Mouse (Mus musculus) lung, postnatal 14 days (tissue): ENCODE measurements around the gene Hoxb3.

Source experiments
- DNase-seq: peaks from one replicate; pipeline ENCODE4 v3.0.0; 2021

Hoxb3 gene

DNA sequence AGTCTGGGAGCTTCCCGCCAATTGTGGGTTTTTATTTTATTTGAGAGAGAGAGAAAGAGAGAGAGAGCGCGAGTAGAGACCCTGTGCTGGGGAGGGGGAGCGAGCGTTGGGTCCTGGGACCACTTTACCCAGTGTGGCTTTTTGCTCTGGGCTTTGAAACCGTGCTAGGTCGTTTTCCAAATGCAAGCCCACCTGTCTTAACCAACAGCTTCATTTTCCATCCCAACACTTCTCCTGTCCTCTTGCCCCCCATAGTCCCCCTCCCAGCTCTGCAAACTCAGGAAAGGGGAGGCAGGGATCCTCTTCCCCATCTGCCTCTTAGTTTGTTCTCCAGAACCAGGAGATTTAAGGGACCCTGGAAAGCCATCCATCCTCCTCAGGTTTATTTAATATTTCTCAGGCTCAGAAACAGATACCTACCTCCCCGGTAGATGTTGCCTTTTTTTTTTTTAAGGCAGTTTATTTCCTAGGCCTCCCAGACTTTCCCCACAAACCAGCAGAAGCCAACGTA, 31.7 kb downstream of the Hoxb3 start:
- DNase-seq: no peak

DNA sequence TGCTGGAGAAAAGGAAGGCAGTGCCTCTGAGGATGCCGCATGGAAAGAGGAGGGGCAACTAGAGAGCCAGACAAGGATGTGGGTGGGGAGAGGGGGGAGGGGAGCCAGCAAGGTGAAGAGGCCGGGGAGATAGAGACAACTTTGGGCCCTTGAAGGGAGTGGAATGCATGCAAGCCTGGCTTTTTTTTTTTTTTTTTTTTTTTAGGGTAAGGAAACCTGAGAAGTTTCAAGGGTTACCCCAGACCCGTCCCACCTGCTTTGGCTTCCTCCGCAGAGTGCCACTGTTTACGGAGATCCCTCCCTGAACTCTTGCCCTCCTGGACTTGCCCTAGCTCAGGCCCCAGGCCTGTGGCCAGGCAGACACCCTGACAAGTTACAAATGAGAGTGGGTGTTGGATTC, 40.7 kb downstream of the Hoxb3 start:
- no peak for DNase-seq

DNA sequence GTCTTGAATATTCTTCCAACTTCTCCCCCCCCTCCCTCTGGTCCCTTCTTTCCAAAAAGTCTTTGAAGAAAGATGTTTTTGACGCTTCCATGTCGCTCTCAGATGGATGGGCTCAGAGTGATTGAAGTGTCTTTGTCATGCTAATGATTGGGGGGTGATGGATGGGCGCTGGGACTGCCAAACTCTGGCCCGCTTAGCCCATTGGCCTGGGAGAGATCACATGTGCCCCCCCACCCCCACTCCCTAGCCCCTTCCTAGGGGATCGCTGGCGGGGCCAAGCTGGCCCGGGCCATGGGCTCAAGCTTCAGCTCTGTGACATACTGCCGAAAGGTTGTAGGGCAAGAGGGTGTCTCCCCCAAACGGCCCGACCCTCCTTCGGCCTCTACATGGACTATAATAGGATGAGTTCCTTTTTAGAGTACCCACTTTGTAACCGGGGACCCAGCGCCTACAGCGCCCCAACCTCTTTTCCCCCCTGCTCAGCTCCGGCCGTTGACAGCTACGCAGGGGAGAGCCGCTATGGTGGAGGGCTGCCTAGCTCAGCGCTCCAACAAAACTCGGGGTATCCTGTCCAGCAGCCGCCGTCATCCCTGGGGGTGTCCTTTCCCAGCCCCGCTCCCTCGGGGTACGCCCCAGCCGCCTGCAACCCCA, 42.4 kb downstream of the Hoxb3 start, which contains the start of gene Hoxb1:
Gene Hoxb1 (plus strand): TSS at position 312 of the 651 bp plus-strand sequence.
- DNase-seq: no peak

DNA sequence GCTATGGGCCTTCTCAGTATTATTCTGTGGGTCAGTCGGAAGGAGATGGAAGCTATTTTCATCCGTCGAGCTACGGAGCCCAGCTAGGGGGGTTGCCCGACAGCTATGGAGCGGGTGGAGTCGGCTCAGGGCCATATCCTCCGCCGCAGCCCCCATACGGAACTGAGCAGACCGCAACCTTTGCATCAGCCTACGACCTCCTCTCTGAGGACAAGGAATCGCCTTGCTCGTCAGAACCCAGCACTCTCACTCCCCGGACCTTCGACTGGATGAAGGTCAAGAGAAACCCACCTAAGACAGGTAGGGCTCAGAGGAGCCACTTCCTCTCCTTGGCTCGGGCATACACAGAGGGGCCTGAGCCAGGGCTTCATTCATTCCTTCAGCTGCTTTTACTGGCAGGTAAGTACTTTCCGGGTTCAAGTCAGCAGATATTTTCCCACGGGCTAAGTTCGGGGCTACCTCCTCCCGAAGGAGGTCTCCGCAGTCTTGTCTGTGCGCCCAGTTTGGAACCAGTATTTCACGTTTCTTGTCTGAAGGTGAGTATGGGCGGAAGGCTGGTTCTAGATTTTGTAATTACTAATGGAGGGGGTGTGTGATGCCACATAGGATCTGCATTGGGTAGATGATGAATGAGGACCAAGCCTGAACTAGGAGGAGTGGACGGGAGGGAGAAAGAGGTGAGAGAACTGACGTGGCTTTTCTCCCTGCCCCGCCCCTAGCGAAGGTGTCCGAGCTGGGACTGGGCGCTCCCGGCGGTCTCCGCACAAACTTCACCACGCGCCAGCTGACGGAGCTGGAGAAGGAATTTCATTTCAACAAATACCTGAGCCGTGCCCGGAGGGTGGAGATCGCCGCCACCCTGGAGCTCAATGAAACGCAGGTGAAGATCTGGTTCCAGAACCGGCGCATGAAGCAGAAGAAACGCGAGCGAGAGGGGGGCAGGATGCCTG, 43.2 kb downstream of the Hoxb3 start:
- peak; percentile 33 for DNase-seq

DNA sequence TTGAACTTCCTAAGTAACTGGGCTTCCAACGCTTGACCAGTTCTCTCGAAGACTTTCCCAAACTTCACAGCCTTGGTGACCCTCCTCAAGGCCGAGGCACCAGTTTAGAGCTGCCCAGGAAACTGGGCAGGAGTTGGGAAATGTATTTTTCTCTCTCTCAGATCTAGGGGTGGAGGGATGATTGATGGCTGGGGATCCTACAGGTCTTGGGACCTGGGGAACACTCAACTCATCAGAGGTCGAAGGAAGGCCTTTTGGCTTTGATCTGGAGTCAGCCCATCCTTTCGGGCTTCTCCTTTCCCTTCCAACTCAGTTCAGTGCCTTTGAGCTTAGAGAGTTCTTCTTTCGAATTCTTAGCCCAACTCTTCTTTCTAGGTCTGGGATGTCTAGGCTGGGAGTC, 44.0 kb downstream of the Hoxb3 start:
- DNase-seq: no peak

DNA sequence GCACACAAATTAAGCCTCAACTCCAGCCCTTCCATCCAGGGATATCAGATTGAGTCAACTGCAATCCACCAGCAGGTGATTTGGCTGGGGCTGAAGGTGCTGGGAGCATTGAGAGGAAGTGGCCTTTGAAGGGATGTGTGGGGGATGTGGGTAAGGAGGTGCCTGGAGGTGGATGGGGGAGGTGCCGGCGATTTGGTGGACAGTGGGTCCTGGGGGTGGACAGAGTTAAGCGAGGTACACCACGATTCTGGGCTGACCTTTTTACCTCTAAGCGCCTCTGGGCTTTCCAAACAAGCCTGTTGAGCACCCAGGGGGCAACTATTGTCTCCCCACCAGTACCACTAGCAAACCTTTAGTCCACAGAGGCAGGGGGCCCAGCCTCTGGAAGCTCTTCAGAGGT, 45.6 kb downstream of the Hoxb3 start:
- DNase-seq: no peak

DNA sequence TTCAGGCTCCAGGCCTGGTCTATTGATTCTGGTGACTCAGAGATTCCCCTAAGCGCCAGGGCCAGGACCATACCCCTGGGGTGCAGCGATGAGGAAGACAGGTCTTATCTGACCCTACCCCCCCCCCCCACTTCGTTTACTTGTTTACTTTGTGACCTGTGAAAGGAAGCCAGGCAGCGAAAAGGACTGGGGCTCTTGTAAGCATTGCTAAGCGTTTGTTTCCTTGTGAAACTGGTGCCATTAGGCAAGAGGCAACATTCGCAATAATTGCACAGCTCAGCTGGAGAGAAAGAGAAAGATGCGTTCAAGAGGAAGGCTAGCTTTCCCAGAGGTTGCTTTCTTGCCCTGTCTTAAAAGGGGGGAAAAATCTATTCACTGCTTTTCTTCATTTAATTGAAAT, 46.0 kb downstream of the Hoxb3 start:
- no peak for DNase-seq

DNA sequence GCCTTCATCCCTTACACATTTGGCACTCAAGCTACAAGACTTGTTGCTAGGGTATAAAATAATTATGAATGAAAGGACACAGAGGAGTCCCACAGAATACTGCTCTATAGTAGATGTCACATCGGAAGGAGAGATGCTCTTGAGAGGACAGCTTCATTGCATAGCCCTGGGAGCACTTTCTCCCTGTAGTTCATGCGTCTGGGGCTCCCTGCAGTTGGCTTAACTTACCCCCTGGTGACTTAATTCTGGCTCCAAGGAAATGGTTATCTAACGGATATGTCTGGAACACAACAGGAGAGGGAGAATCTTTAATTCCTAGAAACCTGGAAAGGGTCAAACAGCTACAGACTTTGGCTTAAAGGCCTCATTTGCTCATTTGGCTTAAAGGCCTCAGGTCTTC, 48.6 kb downstream of the Hoxb3 start:
- DNase-seq: no peak

DNA sequence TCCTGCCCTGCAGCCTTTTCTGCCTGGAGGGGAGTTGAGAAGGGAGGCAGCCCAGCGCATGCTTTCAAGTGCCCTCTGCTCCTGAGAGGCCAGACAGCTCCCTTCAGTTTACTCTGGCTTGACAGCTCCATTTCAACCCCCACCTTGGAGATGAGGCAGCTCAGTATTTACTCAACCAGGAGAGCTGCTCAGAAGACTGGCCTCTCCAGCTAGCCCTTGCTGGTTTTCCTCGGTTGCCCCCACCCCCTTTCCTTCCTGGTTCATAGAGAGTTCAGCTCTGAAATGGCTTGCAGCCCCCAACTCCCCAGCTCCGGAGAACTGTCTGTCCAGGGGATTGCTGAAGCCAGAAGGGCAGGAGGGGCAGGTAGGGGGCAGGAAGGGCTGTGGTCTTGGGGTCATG, 49.4 kb downstream of the Hoxb3 start:
- no peak for DNase-seq

DNA sequence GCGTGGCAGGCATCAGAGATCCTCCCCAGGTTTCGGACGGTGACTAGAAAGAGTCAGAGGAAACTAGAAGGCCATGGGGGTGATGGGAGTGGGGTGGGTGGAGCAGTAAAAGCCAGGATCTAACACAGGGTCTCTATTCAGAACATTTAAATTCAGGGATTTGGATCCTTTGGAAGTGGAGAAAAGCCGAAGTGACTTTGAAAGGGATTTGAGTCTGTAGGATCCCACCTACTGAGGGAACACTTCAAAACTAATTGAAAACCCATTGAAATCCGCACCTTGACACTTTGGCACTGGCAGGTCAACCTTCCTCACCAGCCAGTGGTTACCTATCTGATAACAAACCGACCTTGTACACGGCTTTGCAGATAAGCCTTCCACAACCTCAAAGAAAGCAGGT, 51.7 kb downstream of the Hoxb3 start:
- DNase-seq: no peak

DNA sequence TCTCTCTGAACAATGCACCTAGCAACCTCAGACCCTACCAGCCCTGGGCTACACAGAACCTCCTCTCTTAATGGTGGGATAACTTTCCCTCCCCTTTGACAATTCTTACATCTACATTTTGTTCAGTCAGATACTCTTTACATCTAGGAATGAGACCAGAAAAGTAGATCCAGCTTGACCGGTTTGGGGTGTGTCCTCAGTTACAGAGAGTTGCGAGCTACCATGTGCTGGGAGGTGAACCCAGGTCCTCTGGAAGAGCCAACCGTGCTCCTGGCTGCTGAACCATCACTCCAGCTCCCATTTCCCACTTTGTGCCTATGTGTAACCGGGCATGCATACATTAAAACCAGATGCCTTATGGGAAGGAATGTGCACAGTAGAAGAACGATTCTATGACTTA, 60.3 kb downstream of the Hoxb3 start:
- DNase-seq: no peak

DNA sequence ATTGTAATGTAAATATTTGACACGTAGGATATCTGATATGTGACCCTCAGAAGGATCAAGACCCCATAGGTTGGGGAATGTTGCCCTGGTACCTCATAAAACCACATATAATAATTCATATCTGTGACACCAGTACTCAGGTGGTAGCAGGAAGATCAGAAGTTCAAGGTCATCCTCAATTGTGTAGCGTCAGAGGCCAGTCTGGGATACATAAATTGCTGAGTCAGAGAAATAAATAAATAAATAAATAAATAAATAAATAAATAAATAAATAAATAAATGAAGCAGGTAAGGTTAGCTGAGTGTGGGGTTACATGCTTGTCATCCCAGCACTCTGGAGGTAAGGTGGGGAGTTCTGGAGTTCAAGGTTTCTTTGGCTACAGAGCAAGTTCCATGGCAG, 64.5 kb downstream of the Hoxb3 start:
- DNase-seq: no peak

DNA sequence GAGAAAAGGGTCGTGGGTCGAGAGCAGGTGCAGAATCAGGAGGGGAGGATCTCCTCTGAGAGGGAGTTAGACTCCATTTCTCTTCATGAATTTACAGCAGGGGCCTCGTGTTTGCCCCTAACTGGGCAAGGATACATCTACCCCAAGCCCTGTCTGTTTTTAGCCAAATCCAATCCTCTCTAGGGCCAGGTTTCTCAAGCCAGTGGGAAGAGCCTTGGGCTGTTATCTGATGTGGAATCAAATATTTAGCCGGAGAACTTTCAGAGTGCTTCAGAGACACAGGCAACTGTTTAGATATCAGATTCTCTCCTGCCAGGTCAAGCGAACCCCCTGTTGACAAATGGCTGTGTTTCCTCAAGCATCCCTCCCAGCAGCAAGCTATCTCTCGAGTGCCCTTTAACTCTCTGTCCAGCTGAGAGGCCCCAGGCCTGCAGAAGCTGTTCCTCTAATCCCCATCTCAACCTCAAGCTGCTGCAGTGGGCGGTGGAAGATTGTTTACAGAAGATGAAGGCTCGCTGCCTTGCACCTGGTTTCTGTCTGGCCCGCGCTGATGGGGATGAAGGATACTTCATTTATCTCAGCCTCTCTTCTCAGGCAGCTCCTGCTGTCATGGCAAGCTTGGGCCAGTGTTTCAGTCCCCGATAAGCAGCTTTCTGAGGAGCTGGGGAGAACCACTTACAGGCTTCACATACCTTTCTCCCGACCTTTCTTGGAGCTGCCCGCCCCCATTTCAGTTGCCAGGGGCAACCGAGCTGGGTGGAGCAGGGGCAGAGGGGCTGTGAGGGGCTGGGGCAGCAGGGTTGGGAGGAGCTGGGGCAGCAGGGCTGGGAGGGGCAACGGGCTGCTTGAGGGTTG, 73.9 kb downstream of the Hoxb3 start:
- DNase-seq: no peak
